Mouse (Mus musculus) retina, postnatal 7 days (tissue): ENCODE results near the gene Gm10118.

Source experiments
- DNase-seq: peaks from one replicate; pipeline ENCODE4 v3.0.0-alpha.2; 2012; ENCODE audit warnings: low read depth, low spot score

Gene Gm10118

GRCm38 (mm10) chr10:63927334-63927733 is at the start of gene Gm10118:
Gene Gm10118, minus strand, starts transcription at chr10:63927434.
- no peak for DNase-seq

DNA sequence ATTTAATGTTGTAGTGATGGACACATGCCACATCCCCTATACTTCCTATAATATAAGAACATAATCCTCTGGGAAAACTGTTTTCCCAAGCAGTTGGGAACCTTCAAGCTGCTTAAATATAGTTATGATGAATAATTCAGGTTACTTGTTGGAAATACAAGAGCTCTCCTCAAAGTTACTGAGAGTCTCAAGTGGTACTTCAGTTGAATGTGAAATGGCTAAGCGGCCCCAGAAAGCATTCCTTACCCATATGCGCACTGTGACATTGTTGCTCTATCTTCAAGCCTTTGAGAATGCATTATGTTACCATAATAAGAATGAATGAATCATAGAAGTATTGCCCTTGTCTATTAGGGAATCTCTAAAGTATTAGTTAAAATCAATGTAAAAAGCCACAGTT is 45.1 kb upstream of the Gm10118 start:
- DNase-seq, result no peak

DNA sequence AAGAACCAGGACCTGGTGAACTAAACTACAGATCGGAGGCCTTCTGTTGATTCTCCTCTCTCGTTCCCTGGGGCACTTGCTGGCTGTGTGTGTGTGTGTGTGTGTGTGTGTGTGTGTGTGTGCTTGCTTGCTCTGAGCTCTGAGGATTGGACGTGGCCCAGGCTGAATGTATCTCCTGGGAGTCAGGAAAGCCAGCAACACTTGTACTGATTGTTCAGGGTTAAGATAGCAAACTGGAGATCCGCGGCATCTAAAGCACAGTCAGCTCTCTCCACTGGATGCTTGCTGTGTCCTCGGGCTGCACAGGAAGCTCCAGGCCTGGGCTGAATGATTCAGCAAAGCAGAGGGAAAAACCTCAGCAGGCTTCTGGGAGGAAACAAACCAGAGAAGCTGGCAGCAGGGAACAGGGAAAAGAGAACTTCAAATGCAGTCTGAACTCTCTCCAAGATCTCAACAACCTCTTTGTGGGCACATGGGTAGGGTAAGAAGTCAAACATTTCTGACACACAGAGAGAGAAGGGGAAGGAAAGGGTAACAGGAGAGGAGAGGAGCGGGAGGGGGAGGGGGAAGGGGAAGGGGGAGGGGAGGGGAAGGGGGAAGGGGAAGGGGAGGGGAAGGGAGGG is 27.2 kb upstream of the Gm10118 start:
- no peak for DNase-seq

DNA sequence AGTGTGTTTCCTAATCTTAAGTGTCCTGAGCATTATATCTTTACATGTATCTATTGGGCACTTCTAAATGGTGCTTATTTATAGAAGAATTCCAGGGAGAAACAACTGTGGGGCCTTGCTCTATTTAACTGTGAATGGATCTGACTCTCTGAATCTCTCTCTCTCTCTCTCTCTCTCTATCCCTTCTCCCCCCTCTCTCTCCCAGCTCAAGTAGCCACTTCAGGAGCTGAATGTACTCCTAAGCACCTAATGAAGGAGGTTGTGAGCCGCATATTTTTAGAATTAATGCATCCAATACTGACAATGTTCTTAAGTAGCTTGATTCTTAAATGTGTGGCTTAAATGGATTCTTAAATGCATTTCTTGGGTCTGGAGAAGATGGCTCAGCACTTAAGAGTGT is 24.2 kb upstream of the Gm10118 start:
- DNase-seq, result no peak

GRCm38 (mm10) chr10:63950867-63951266 is 23.6 kb upstream of the Gm10118 start:
- DNase-seq, result no peak

DNA sequence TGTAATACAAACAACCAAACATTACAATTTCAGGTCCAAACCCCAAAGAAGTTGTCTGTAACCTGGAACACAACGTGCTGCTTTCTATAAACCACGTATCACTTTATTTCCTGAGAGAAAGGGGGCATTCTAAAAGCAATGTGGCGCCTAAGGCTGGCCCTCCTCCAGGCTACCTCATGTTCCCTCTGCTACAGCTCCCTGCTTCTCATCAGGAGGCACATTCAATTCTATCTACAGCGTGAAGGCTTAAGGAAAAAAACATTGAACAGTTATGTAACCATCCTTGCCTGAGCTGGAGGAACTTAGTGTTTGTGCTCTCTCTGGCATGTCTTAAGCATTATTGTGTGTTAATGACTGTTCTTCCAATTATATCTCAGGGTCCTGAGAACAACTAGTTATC is 20.0 kb upstream of the Gm10118 start:
- DNase-seq, result no peak

GRCm38 (mm10) chr10:63945534-63945933 is 18.3 kb upstream of the Gm10118 start:
- DNase-seq, result no peak

GRCm38 (mm10) chr10:63933946-63934345 is 6.7 kb upstream of the Gm10118 start:
- no peak for DNase-seq

- DNase-seq, result no peak
These were observed 18.4 kb downstream of the Gm10118 start for GRCm38 (mm10) chr10:63908878-63909277.

- DNase-seq, result no peak
These were observed 27.3 kb downstream of the Gm10118 start for GRCm38 (mm10) chr10:63899891-63900290.

DNA sequence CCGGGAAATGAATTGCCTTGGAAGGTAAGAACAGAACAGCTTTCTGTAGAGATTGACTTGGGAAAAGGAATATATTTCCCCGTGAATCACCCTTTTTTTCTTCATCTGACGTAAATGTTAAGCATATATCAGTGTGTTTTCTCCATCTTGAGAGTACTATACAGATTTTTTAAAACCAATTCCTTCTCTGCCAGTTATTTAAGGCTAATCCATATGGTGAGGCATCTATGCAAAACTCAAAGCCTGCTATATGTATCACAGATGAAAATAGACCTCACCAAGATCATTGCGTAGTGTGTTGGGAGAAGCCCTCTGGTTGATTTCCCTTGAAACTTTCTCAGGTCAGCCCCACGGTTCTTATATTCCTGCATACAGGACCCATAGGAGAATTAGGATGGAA is 32.6 kb downstream of the Gm10118 start:
- no peak for DNase-seq

DNA sequence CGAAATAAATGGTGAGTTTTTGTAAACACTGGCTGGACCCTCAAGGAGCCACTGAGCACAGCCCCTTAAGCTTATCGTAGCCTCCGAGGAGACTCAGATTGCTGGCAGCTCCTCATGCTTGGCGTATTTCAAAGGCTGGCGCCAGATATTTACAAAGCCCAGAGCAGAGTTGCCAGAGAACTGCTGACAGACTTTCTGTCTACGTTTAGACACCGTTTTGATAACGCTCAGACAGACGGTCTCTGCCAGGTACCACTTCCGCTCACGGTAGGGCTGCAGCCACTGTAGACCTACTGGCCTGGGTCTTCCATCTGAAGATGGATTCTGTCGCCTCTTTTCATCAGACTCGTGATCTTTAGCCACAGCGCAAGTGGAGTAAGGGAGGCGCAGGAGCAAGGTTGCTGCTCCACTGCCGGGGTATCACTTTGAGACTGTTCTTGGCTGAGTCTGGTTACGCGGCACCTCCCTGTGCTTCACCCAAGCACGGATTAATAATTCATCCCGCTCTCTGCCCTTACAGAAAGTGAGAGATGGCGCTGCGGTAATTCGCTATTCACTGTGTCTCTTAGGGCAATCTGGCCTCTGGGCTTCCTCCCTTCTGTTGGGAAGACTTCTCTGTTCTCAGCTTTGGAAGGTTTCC is 40.7 kb downstream of the Gm10118 start:
- no peak for DNase-seq

DNA sequence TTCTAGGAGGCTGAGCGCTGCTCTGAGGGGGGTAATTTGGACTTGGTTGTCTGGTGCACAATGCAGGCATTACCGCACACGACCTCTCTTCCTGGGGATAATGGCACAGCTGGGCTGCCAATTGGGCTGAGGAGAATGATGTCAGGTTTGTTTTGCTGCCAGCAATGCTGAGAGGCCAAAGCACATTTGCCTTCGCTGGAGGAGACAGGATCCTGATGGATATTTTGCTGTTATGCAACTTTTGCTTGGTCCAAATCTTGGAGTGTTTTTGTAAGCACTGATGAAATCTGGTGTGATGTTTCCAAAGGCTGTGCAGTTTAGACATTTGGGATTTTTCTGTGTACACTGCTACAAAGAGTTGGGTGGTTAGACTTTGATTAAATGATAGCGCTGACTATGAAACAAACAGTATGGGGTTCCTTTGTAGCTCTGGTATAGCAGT is 46.8 kb downstream of the Gm10118 start:
- no peak for DNase-seq
